Mouse (Mus musculus) hindbrain, embryonic 16.5 days (tissue): ENCODE data around the gene Lrmp. TPM values are rescaled to one million over a fixed set of nuclear protein-coding genes. Genes with fewer than 3 reads are reported as not detected.
"Not testable (repeated sequence)": the region's sequence is repeated elsewhere in the genome, so short reads cannot be mapped to it uniquely, and the experiment has no call there.

Experiments
- ATAC-seq: fragments of 200-750 bp; cut with Nextera tagmentation; 2 replicates; pipeline ENCODE4 v1.8.0; 2017; ENCODE audit warnings: moderate TSS enrichment, moderate library complexity
- H3K27ac ChIP-seq: fragments of 300-500 bp; sonication (generic); 2 replicates; pipeline ENCODE4 v1.5.1; 2014; ENCODE audit warnings: low read depth, mild to moderate bottlenecking, control low read depth, low read length, moderate library complexity
- H3K27me3 ChIP-seq: fragments of 300-500 bp; sonication (generic); replicated peaks from 2 replicates; pipeline ENCODE4 v1.6.1; 2014; ENCODE audit warnings: low read length; ENCODE audit not compliant: control insufficient read depth, insufficient read depth
- H3K36me3 ChIP-seq: fragments of 300-500 bp; sonication (generic); 2 replicates; pipeline ENCODE4 v1.6.1; 2014; ENCODE audit warnings: mild to moderate bottlenecking, low read length, moderate library complexity, mixed read lengths; ENCODE audit not compliant: control insufficient read depth, insufficient read depth
- H3K4me1 ChIP-seq: fragments of 300-500 bp; sonication (generic); 2 replicates; pipeline ENCODE4 v1.6.1; 2014; ENCODE audit warnings: low read depth, low read length; ENCODE audit not compliant: control insufficient read depth, insufficient read depth
- H3K4me2 ChIP-seq: fragments of 300-500 bp; sonication (generic); 2 replicates; pipeline ENCODE4 v1.6.1; 2014; ENCODE audit warnings: mild to moderate bottlenecking, low read length, control low read depth, moderate library complexity
- H3K4me3 ChIP-seq: fragments of 300-500 bp; sonication (generic); 2 replicates; pipeline ENCODE4 v1.5.1; 2014; ENCODE audit warnings: mild to moderate bottlenecking, low read length, control low read depth, moderate library complexity
- H3K9ac ChIP-seq: fragments of 300-500 bp; sonication (generic); 2 replicates; pipeline ENCODE4 v1.6.1; 2014; ENCODE audit warnings: low read depth, mild to moderate bottlenecking, control low read depth, low read length, moderate library complexity
- H3K9me3 ChIP-seq: fragments of 300-500 bp; sonication (generic); 2 replicates; pipeline ENCODE4 v1.6.1; 2014; ENCODE audit warnings: mild to moderate bottlenecking, low read length, moderate library complexity; ENCODE audit not compliant: control insufficient read depth
- WGBS: fragments of 180-500 bp; shearing (Covaris S2); extraction: QIAGEN DNeasy Blood & Tissue Kit; methylation state at CpG from one replicate; pipeline ENCODE4 v1.1.7; 2014; 5-methylcytosine and 5-hydroxymethylcytosine counted together
- polyA plus RNA-seq: library from polyadenylated mRNA; unstranded; fragments of >200 nt; fragmentation: Nextera tagmentation; extraction: Ambion mirVana; gene quantifications from 2 replicates; pipeline ENCODE4 v1.2.1, GENCODE M21; 2015

Gene Lrmp
- polyA plus RNA-seq, 1 experiment from 2014 or later: 0.89 TPM

DNA sequence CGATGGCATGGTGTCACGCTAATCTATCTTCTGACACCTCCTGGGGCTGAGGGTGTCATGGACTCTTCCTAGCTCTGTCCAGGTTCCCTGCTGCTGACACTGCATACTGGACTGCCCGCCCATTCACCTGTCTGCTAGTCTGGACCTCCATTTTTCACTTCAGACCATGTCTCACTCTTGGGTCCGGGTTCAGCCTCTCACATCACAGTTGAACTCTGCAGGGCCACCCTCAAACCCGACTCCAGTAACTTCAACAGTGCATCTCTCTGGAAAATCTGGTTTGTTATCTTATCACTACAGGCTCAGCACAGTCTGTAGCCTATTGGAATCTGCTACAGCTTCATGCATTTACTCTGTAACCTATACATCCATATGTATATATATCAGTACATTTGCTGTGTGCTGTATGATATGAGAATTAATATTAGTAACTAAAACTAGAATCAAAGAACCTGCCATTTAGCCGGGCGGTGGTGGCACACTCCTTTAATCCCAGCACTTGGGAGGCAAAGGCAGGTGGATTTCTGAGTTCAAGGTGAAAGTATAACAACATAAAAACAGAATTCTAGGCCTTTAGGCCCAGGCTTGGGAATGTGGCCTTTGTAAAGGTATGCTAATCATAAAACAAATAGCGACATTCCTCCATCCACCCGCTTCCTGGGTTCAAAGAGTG, 36.2 kb upstream of the Lrmp start:
- Histone ChIP-seq H3K9me3 (no peaks in the 10 kb centered on the region), H3K27me3 (no peaks in the 10 kb centered on the region), H3K27ac (no peak overlapping the region), H3K9ac (no peak overlapping the region), H3K4me3 (no peak overlapping the region), H3K36me3 (no peaks in the 10 kb centered on the region), H3K4me2 (no peak overlapping the region), H3K4me1 (peaks cover 8% of the 10 kb centered on the region)
- ATAC-seq: no peak
- 83% methylated on average over 8 of the region's 9 CpGs for WGBS

- H3K9ac ChIP-seq: no peak overlapping the region
- no peaks in the 10 kb centered on the region for H3K4me1 ChIP-seq
- H3K4me2 ChIP-seq: no peak overlapping the region
- no peak for ATAC-seq
- 80% methylated on average over 4 of the region's 4 CpGs for WGBS
- no peak overlapping the region for H3K27ac ChIP-seq
- H3K9me3 ChIP-seq: no peaks in the 10 kb centered on the region
- H3K27me3 ChIP-seq: no peaks in the 10 kb centered on the region
- no peaks in the 10 kb centered on the region for H3K36me3 ChIP-seq
- no peak overlapping the region for H3K4me3 ChIP-seq
Measured at GRCm38 (mm10) chr6:145081721-145082120, 33.7 kb upstream of the Lrmp start.

DNA sequence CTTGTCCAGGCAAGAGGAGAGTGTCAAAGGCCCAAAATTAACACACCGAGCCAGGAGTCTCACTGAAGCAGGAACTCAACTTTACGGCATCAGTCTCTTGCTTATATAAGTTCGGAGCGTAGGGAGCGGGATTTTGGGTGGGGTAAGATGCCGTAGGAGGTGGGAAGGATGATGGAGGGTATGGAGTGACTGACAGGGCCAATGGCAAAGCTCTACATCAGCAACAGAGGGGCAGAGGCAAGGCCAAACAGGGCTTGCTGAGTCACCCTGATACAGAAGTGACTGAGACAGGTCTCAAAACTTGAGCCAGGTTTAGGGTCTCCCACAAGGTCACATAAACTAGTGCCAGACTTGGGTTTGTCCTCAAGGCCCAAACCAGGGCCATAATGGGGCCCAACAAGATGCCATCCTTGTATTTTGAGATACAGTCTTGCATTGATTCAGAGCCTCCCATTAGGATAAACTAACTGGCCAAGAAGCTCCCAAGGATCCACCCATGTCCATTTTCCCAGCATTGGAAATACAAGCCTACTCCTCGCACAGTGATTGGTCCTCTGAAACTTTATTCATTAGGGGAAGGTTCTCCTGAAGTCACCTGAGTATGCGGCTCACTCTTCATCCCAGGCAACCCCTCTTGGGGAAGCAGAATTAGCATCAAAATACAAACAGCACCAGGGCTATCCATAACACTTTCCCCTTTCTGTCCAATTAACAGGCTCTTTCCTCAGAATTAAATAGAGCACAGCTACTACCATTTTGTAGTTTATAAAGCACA, 30.9 kb upstream of the Lrmp start:
- Histone ChIP-seq H3K27ac (no peak overlapping the region), H3K4me2 (no peak overlapping the region), H3K9ac (no peak overlapping the region), H3K4me3 (no peak overlapping the region), H3K9me3 (no peaks in the 10 kb centered on the region), H3K27me3 (no peaks in the 10 kb centered on the region), H3K36me3 (no peaks in the 10 kb centered on the region), H3K4me1 (no peaks in the 10 kb centered on the region)
- ATAC-seq: no peak
- WGBS: 92% methylated on average over 8 of the region's 8 CpGs

- no peaks in the 10 kb centered on the region for H3K4me1 ChIP-seq
- no peaks in the 10 kb centered on the region for H3K36me3 ChIP-seq
- no peak overlapping the region for H3K4me3 ChIP-seq
- no peak for ATAC-seq
- H3K4me2 ChIP-seq: no peak overlapping the region
- H3K27ac ChIP-seq: no peak overlapping the region
- H3K27me3 ChIP-seq: no peaks in the 10 kb centered on the region
- H3K9me3 ChIP-seq: no peaks in the 10 kb centered on the region
- no peak overlapping the region for H3K9ac ChIP-seq
- WGBS: 49% methylated on average over 4 of the region's 4 CpGs
Measured at GRCm38 (mm10) chr6:145088451-145089113, 26.9 kb upstream of the Lrmp start.

DNA sequence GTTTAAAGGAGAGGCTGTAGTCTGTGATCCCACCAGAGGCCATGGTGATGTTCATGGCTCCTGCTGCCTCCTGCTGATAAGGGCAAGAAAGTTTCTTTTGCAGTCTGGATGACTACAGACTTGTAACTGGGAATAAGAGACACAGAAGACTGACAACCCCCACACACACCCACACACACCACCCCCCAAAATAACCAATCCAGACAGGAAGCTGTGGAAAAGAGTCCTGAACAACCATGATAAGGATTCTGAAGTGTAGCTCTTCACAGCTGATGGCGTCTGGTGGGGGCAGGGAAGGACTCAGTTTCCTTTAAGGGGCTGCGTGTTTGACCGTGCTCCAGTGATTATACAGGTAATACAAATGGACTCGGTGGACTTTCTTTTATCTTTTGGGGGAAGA, 26.1 kb upstream of the Lrmp start:
- no peak overlapping the region for H3K4me3 ChIP-seq
- WGBS: 89% methylated on average over 4 of the region's 4 CpGs
- no peak overlapping the region for H3K27ac ChIP-seq
- no peaks in the 10 kb centered on the region for H3K9me3 ChIP-seq
- H3K4me2 ChIP-seq: no peak overlapping the region
- ATAC-seq: no peak
- no peaks in the 10 kb centered on the region for H3K27me3 ChIP-seq
- H3K9ac ChIP-seq: no peak overlapping the region
- H3K36me3 ChIP-seq: no peaks in the 10 kb centered on the region
- H3K4me1 ChIP-seq: no peaks in the 10 kb centered on the region

DNA sequence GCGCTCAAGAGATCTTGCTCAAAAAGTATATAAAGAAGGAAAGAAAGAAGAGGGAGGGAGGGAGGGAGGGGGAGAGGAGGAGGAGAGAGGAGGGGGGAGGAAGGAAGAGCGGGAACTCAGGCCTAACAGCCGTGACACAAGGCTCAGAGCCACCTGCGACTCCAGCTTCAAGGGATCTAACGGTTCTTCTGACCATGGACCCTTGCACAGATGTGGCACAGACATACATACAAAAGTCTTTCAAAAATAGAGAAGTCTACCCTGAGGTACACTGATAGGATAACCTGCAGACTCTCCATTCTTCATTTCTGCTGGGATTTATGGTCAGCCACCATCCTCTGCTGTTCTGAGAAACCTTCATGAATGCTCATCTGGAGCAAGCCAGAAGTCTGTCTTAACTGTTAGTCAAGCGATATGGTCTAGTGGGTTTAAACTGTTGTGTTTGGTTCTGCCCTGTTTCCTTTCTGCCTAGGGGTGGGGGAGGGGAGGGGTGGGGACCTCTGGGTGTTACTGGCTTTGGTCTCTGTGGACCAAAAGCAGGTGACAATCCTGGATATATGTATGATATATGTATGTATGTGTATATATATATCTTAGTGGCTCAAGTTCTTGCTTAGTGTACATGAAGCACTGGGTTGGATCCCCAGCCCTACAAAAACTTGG, 25.1 kb upstream of the Lrmp start:
- Histone ChIP-seq H3K4me1 (no peaks in the 10 kb centered on the region), H3K27me3 (no peaks in the 10 kb centered on the region), H3K9ac (no peak overlapping the region), H3K27ac (no peak overlapping the region), H3K4me2 (no peak overlapping the region), H3K9me3 (no peaks in the 10 kb centered on the region), H3K36me3 (no peaks in the 10 kb centered on the region), H3K4me3 (no peak overlapping the region)
- no peak for ATAC-seq
- 78% methylated on average over 6 of the region's 6 CpGs for WGBS

DNA sequence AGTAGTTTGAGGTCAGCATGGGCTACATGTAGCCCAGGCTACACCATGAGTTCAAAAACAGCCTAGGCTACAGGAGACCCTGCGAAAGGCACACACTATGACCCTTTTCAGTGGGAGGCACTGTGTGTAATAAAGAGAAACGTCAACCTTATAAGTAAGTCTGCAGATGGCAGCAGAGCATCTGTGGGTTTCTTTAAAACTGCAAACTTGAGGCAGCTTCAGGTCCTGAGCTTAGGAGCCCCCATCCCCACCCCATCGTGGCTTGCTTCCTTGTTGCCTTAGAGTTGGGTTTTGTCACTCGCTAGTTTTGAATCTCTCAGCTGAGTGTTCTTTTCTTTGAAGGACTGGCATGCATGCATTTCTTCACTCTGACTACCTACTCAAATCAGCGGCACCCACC, 24.5 kb upstream of the Lrmp start:
- Histone ChIP-seq H3K36me3 (no peaks in the 10 kb centered on the region), H3K27me3 (no peaks in the 10 kb centered on the region), H3K4me2 (no peak overlapping the region), H3K4me1 (no peaks in the 10 kb centered on the region), H3K4me3 (no peak overlapping the region), H3K9me3 (no peaks in the 10 kb centered on the region), H3K9ac (no peak overlapping the region), H3K27ac (no peak overlapping the region)
- no peak for ATAC-seq
- WGBS: 80% methylated on average over 5 of the region's 5 CpGs

GRCm38 (mm10) chr6:145091998-145092397, 23.5 kb upstream of the Lrmp start:
- Histone ChIP-seq H3K9ac (no peak overlapping the region), H3K4me3 (no peak overlapping the region), H3K4me2 (no peak overlapping the region), H3K9me3 (no peaks in the 10 kb centered on the region), H3K27ac (no peak overlapping the region), H3K36me3 (no peaks in the 10 kb centered on the region), H3K4me1 (no peaks in the 10 kb centered on the region), H3K27me3 (no peaks in the 10 kb centered on the region)
- no peak for ATAC-seq
- 88% methylated on average over 7 of the region's 7 CpGs for WGBS

GRCm38 (mm10) chr6:145093038-145093622, 22.3 kb upstream of the Lrmp start:
- WGBS: 63% methylated on average over 7 of the region's 7 CpGs
- ATAC-seq, H3K4me3 ChIP-seq: not testable (repeated sequence)

More at GRCm38 (mm10) chr6:145093038-145093622, 22.3 kb upstream of the Lrmp start:
- not testable (repeated sequence) for H3K4me1 ChIP-seq, H3K27me3 ChIP-seq, H3K9me3 ChIP-seq, H3K4me2 ChIP-seq, H3K27ac ChIP-seq, H3K9ac ChIP-seq, H3K36me3 ChIP-seq
